In the genomic region with DNA sequence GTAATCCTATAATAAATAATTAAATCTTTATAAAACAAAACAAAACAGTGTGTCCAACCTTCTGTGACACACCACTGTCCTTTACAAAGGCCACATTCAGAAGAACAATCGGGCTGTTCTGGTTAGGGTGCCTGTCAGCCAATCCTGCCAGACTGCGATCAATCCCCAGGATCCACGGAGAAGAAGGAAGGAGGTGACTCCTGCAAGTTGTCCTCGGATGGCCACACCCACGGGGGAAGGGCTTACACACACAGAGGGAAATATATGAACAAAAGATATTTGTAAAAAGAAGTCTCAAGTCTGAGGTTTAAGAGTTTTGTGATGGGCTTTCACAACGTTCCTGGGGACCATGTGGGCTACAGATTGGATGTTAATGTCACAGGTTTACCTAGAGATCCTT, we compare ENCODE assay signal across 8 mouse cellular contexts. TPM values are rescaled to one million over a fixed set of nuclear protein-coding genes. Genes with fewer than 3 reads are reported as not detected.
DNase-seq lines count a peak whose midpoint lies in the region; ATAC-seq and TF ChIP-seq lines count a peak whose summit lies in the region.

Gene Zfp239 (plus strand): TSS at position 253 of the 400 bp plus-strand sequence.

- no peaks in the 10 kb centered on the region for H3K27me3 ChIP-seq in spleen, adult 2 months (ENCODE audit: control insufficient read depth, insufficient read depth, low read length)
- no peaks in the 10 kb centered on the region for H3K27me3 ChIP-seq in midbrain, embryonic 15.5 days (replicated peaks)

- H3K36me3 ChIP-seq in spleen, adult 2 months (ENCODE audit: control insufficient read depth, insufficient read depth, low read length): no peaks in the 10 kb centered on the region
- H3K36me3 ChIP-seq in midbrain, embryonic 15.5 days (replicated peaks): no peaks in the 10 kb centered on the region

- H3K4me2 ChIP-seq in midbrain, embryonic 15.5 days: peak within 1 kb of the TSS; percentile 82

- H3K4me1 ChIP-seq in spleen, adult 2 months (ENCODE audit: control insufficient read depth, insufficient read depth, insufficient read length): peaks cover 4% of the 10 kb centered on the region
- peaks cover 8% of the 10 kb centered on the region for H3K4me1 ChIP-seq in midbrain, embryonic 15.5 days

- intact Hi-C loops in gastrocnemius, postnatal 14 days (cut with DNase I; ENCODE audit: low total_unique reads): no loop called here

- H3K9me3 ChIP-seq in midbrain, embryonic 15.5 days: no peaks in the 10 kb centered on the region

- H3K4me3 ChIP-seq in spleen, adult 2 months (ENCODE audit: extremely low read depth, insufficient read depth, insufficient read length): peak within 1 kb of the TSS; percentile 61
- peak within 1 kb of the TSS; percentile 80 for H3K4me3 ChIP-seq in midbrain, embryonic 15.5 days

- no peak for TF ChIP-seq CTCF in spleen, adult 2 months (IDR thresholded peaks at IDR 0.05; ENCODE audit: extremely low read depth, insufficient read depth, insufficient read length, insufficient replicate concordance)

- WGBS in spleen, adult 2 months: 74% methylated on average over 6 of the region's 6 CpGs
- WGBS in midbrain, embryonic 15.5 days: 69% methylated on average over 6 of the region's 6 CpGs

- no peak for TF ChIP-seq POLR2A in spleen, adult 2 months (IDR thresholded peaks at IDR 0.05; ENCODE audit: low read depth, low read length)

- DNase-seq in adrenal gland, postnatal 14 days: peak; percentile 32
- DNase-seq in adrenal gland, adult 8-10 months: no peak
- DNase-seq in spleen, adult 2 months (ENCODE audit: low read depth in 1 of 2, low spot score in 2 of 2): no peak
- DNase-seq in spleen, postnatal 4 days (ENCODE audit: low spot score in 2 of 2): no peak
- DNase-seq in layer of hippocampus, postnatal 10 days (ENCODE audit: low spot score in 2 of 2): no peak
- no peak for DNase-seq in gastrocnemius, postnatal 14 days
- no peak for DNase-seq in Muller cell, postnatal 12 days (ENCODE audit: inconsistent ontology term)

- H3K9ac ChIP-seq in midbrain, embryonic 15.5 days: peak within 1 kb of the TSS; percentile 81

- no peak for ATAC-seq in midbrain, embryonic 15.5 days (replicated peaks)

- H3K27ac ChIP-seq in spleen, adult 2 months (ENCODE audit: insufficient read depth, low read length): no peak within 1 kb of the TSS
- no peak within 1 kb of the TSS for H3K27ac ChIP-seq in midbrain, embryonic 15.5 days

RNA-seq across cellular contexts. Expression of gene Zfp239, which starts in this region (rescaled TPM):
- total RNA-seq in adrenal gland, postnatal 14 days (2021): 3.1 and 3.6 TPM in 2 replicates
- total RNA-seq in adrenal gland, adult 8-10 months (2022): 1 to 10 TPM; 1.9 to 5.6 (median 5.0) TPM
- polyA plus RNA-seq in spleen, adult 2 months (2012; rRNA removed): 1.4 and 1.9 TPM in 2 replicates
- 10 to 100 TPM; 26.4 to 29.1 TPM for total RNA-seq in layer of hippocampus, postnatal 10 days (2021)
- polyA plus RNA-seq in midbrain, embryonic 15.5 days (2015; fragmentation: Nextera tagmentation; extraction: Ambion mirVana): 14.4 and 16.5 TPM in 2 replicates
- under 1 TPM; 0.40 to 0.51 TPM for total RNA-seq in gastrocnemius, postnatal 14 days (2021)
